Comparison of ENCODE assay signal across 27 mouse cellular contexts in genomic region chr17:25510074-25510830, GRCm38 (mm10). TPM values are rescaled to one million over a fixed set of nuclear protein-coding genes. Genes with fewer than 3 reads are reported as not detected.
DNase-seq lines count a peak whose midpoint lies in the region; ATAC-seq lines count a peak whose summit lies in the region.
"Had no signal": no experiment of that assay in that cellular context is flagged by ENCODE, and none has a peak within 500 bp of the region (broad histone marks: within the 10 kb centered on the region; RNA-seq: fewer than 3 reads in every experiment).

No protein-coding gene starts in this region.

- intact Hi-C loops in heart, postnatal 10 days (cut with DNase I), result no loop called here

- 0 out of 2 replicates have a peak, but pooled peaks have one; percentile 21 for ATAC-seq in lung, embryonic 15.5 days (ENCODE audit: borderline replicate concordance, extremely low read depth, low FRiP score, low TSS enrichment)
- ATAC-seq in embryonic facial prominence, embryonic 12.5 days (ENCODE audit: insufficient number of reproducible peaks, insufficient read depth, low FRiP score, low TSS enrichment), result 0 out of 2 replicates have a peak, but pooled peaks have one; percentile 18
- ATAC-seq in limb, embryonic 13.5 days (ENCODE audit: low FRiP score, low read depth), result 0 out of 2 replicates have a peak, but pooled peaks have one; percentile 37
- ATAC-seq in megakaryocyte progenitor cell, adult 5-6 weeks (replicated peaks; ENCODE audit: poor library complexity), result no peak
- ATAC-seq: forebrain, embryonic 15.5 days; inflammation-experienced regulatory T-cells, adult 6 months; liver, postnatal 0 days had no signal

- H3K4me2 ChIP-seq in lung, embryonic 15.5 days, result no peak overlapping the region
- no peak overlapping the region for H3K4me2 ChIP-seq in embryonic facial prominence, embryonic 12.5 days (replicated peaks)
- H3K4me2 ChIP-seq in limb, embryonic 13.5 days (replicated peaks), result no peak overlapping the region
- H3K4me2 ChIP-seq: embryonic facial prominence, embryonic 13.5 days; forebrain, embryonic 15.5 days; heart, embryonic 15.5 days; liver, embryonic 11.5 days had no signal

- H3K36me3 ChIP-seq in heart, embryonic 10.5 days, result no peaks in the 10 kb centered on the region
- no peaks in the 10 kb centered on the region for H3K36me3 ChIP-seq in lung, embryonic 15.5 days
- no peaks in the 10 kb centered on the region for H3K36me3 ChIP-seq in embryonic facial prominence, embryonic 12.5 days
- no peaks in the 10 kb centered on the region for H3K36me3 ChIP-seq in limb, embryonic 13.5 days
- H3K36me3 ChIP-seq: embryonic facial prominence, embryonic 13.5 days; forebrain, embryonic 15.5 days; heart, embryonic 15.5 days had no signal

- no peak overlapping the region for H3K27ac ChIP-seq in heart, embryonic 10.5 days
- no peak overlapping the region for H3K27ac ChIP-seq in lung, embryonic 15.5 days
- no peak overlapping the region for H3K27ac ChIP-seq in embryonic facial prominence, embryonic 12.5 days
- no peak overlapping the region; the same call in 1 of the 2 replicates for H3K27ac ChIP-seq in limb, embryonic 13.5 days
- H3K27ac ChIP-seq: embryonic facial prominence, embryonic 13.5 days; forebrain, embryonic 15.5 days; heart, embryonic 15.5 days had no signal

- peak; percentile 18 to 41 for DNase-seq in heart, postnatal 10 days
- DNase-seq in heart, embryonic 10.5 days (ENCODE audit: low spot score), result no peak
- no peak for DNase-seq in lung, adult 18-20 months
- DNase-seq in layer of hippocampus, postnatal 14 days (ENCODE audit: low spot score in 2 of 2), result no peak
- DNase-seq: adrenal gland, adult 2 months; cerebellum, adult 11-12 months; cerebellum, postnatal 14 days; heart, adult 18-20 months; kidney, adult 18-20 months; kidney, postnatal 4 days; liver, postnatal 0 days; lung, postnatal 14 days had no signal

- H3K4me1 ChIP-seq in heart, embryonic 10.5 days, result no peaks in the 10 kb centered on the region; the same call in 1 of the 2 replicates
- no peaks in the 10 kb centered on the region for H3K4me1 ChIP-seq in lung, embryonic 15.5 days
- H3K4me1 ChIP-seq in embryonic facial prominence, embryonic 12.5 days, result no peaks in the 10 kb centered on the region
- 0 out of 2 replicates have a peak, but pooled peaks cover 8% of the 10 kb centered on the region for H3K4me1 ChIP-seq in limb, embryonic 13.5 days
- H3K4me1 ChIP-seq: embryonic facial prominence, embryonic 13.5 days; heart, embryonic 15.5 days had no signal

- no peak overlapping the region for H3K4me3 ChIP-seq in heart, embryonic 10.5 days
- H3K4me3 ChIP-seq in lung, embryonic 15.5 days, result no peak overlapping the region
- H3K4me3 ChIP-seq in embryonic facial prominence, embryonic 12.5 days, result no peak overlapping the region
- H3K4me3 ChIP-seq in limb, embryonic 13.5 days, result no peak overlapping the region
- H3K4me3 ChIP-seq: embryonic facial prominence, embryonic 13.5 days; forebrain, embryonic 15.5 days; heart, embryonic 15.5 days had no signal

- H3K9me3 ChIP-seq in heart, embryonic 10.5 days, result no peaks in the 10 kb centered on the region
- no peaks in the 10 kb centered on the region for H3K9me3 ChIP-seq in lung, embryonic 15.5 days
- H3K9me3 ChIP-seq in embryonic facial prominence, embryonic 12.5 days, result 0 out of 2 replicates have a peak, but pooled peaks cover 5% of the 10 kb centered on the region
- peaks cover 6% of the 10 kb centered on the region; the same call in 1 of the 2 replicates for H3K9me3 ChIP-seq in limb, embryonic 13.5 days
- H3K9me3 ChIP-seq: embryonic facial prominence, embryonic 13.5 days; forebrain, embryonic 15.5 days; heart, embryonic 15.5 days had no signal

- H3K9ac ChIP-seq in lung, embryonic 15.5 days, result no peak overlapping the region
- no peak overlapping the region for H3K9ac ChIP-seq in embryonic facial prominence, embryonic 12.5 days
- 0 out of 2 replicates have a peak overlapping the region, but pooled peaks have one; percentile 19 for H3K9ac ChIP-seq in limb, embryonic 13.5 days
- H3K9ac ChIP-seq: embryonic facial prominence, embryonic 13.5 days; forebrain, embryonic 15.5 days; heart, embryonic 15.5 days; liver, postnatal 0 days had no signal

- peaks cover 36% of the 10 kb centered on the region for H3K27me3 ChIP-seq in heart, embryonic 10.5 days (ENCODE audit: insufficient read depth, poor library complexity, severe bottlenecking)
- H3K27me3 ChIP-seq in lung, embryonic 15.5 days, result no peaks in the 10 kb centered on the region; the same call in 1 of the 2 replicates
- peaks cover 6% of the 10 kb centered on the region; the same call in 1 of the 2 replicates for H3K27me3 ChIP-seq in embryonic facial prominence, embryonic 12.5 days
- H3K27me3 ChIP-seq in limb, embryonic 13.5 days, result 0 out of 2 replicates have a peak, but pooled peaks cover 9% of the 10 kb centered on the region
- H3K27me3 ChIP-seq: embryonic facial prominence, embryonic 13.5 days; forebrain, embryonic 15.5 days had no signal

- WGBS in heart, embryonic 10.5 days, result 73% methylated on average over 10 of the region's 10 CpGs
- 75% methylated on average over 10 of the region's 10 CpGs for WGBS in lung, embryonic 15.5 days
- 71% methylated on average over 10 of the region's 10 CpGs for WGBS in embryonic facial prominence, embryonic 12.5 days
- 65% methylated on average over 10 of the region's 10 CpGs for WGBS in limb, embryonic 13.5 days

RNA-seq across cellular contexts. Expression of gene Sstr5, which starts 13.2 kb away (rescaled TPM):
- not detected for total RNA-seq in heart, postnatal 10 days (2021)
- polyA plus RNA-seq in heart, embryonic 10.5 days (2016; fragmentation: Nextera tagmentation; extraction: Ambion mirVana), result 1.1 and 1.5 TPM in 2 replicates
- 0.06 and 0.09 TPM in 2 replicates for polyA plus RNA-seq in lung, embryonic 15.5 days (2015; fragmentation: Nextera tagmentation; extraction: Ambion mirVana)
- polyA plus RNA-seq in embryonic facial prominence, embryonic 12.5 days (2016; fragmentation: Nextera tagmentation; extraction: Ambion mirVana), result 0.47 and 0.55 TPM in 2 replicates
- 0.24 and 0.29 TPM in 2 replicates for polyA plus RNA-seq in limb, embryonic 13.5 days (2015; fragmentation: Nextera tagmentation; extraction: Ambion mirVana)
- not detected in 2 replicates for total RNA-seq in megakaryocyte progenitor cell, adult 5-6 weeks (2015)
- total RNA-seq in megakaryocyte progenitor cell, adult 5-6 weeks (2017), result not detected in 2 replicates
- total RNA-seq in layer of hippocampus, postnatal 14 days (2021), result under 1 TPM; 0.14 to 0.16 TPM
- total RNA-seq: heart, adult 18-20 months; megakaryocyte, adult 5-6 weeks; MEL; neutrophil, adult 5-6 weeks had no signal
- polyA plus RNA-seq: C2C12; inflammation-experienced regulatory T-cells, adult 6 months; kidney, embryonic 16.5 days; liver, embryonic 11.5 days; liver, postnatal 0 days had no signal

RNA-seq across cellular contexts. Expression of gene Tekt4, which starts 55.8 kb away (rescaled TPM):
- not detected for total RNA-seq in heart, postnatal 10 days (2021)
- polyA plus RNA-seq in heart, embryonic 10.5 days (2016; fragmentation: Nextera tagmentation; extraction: Ambion mirVana), result 0.55 and 0.84 TPM in 2 replicates
- 2.6 and 3.0 TPM in 2 replicates for polyA plus RNA-seq in lung, embryonic 15.5 days (2015; fragmentation: Nextera tagmentation; extraction: Ambion mirVana)
- polyA plus RNA-seq in embryonic facial prominence, embryonic 12.5 days (2016; fragmentation: Nextera tagmentation; extraction: Ambion mirVana), result 0.13 and 0.22 TPM in 2 replicates
- polyA plus RNA-seq in limb, embryonic 13.5 days (2015; fragmentation: Nextera tagmentation; extraction: Ambion mirVana), result not detected in 2 replicates
- not detected in 2 replicates for total RNA-seq in megakaryocyte progenitor cell, adult 5-6 weeks (2015)
- total RNA-seq in megakaryocyte progenitor cell, adult 5-6 weeks (2017), result not detected in 2 replicates
- total RNA-seq in layer of hippocampus, postnatal 14 days (2021), result 1 to 10 TPM; 3.3 to 4.6 TPM
- total RNA-seq: megakaryocyte, adult 5-6 weeks; MEL; neutrophil, adult 5-6 weeks had no signal
- polyA plus RNA-seq: C2C12; embryonic facial prominence, embryonic 13.5 days; inflammation-experienced regulatory T-cells, adult 6 months; kidney, embryonic 16.5 days; liver, embryonic 11.5 days; small intestine, adult 2 months had no signal

Comparison
In these comparisons a context has a peak if more than half of its experiments do, and no peak if none do; other contexts are left out.
1. DNase-seq: peak in heart, postnatal 10 days (2 of 2); none in heart, embryonic 10.5 days (single experiment), lung, adult 18-20 months (0 of 2) and layer of hippocampus, postnatal 14 days (0 of 2).